Mouse (Mus musculus) liver, adult 2 months (tissue): ENCODE data around the gene Gm14403.

Experiments used
- CTCF ChIP-seq: fragments of 200-500 bp; IDR thresholded peaks from 2 replicates; pipeline ENCODE4 v1.5.1; 2011; ENCODE audit warnings: low read depth, low read length, control low read depth
- POLR2A ChIP-seq: fragments of 200-500 bp; IDR thresholded peaks from 2 replicates; pipeline ENCODE4 v1.6.1; 2011; ENCODE audit warnings: low read length, control low read depth; ENCODE audit not compliant: insufficient read depth; ENCODE audit errors: extremely low read depth

GRCm38 (mm10) chr2:177535876-177536275 is 37.9 kb downstream of the Gm14403 start:
- TF ChIP-seq CTCF (no peak), POLR2A (no peak)
